Mouse (Mus musculus) hindbrain, embryonic 12.5 days (tissue): Measurements from ENCODE around the gene Usp32. TPM values are rescaled to one million over a fixed set of nuclear protein-coding genes. Genes with fewer than 3 reads are reported as not detected.

Experiments used
- ATAC-seq: fragments of 200-750 bp; cut with Nextera tagmentation; 2 replicates; pipeline ENCODE4 v1.8.0; 2017; ENCODE audit warnings: moderate TSS enrichment; ENCODE audit not compliant: low FRiP score
- H3K27ac ChIP-seq: fragments of 300-500 bp; sonication (generic); 2 replicates; pipeline ENCODE4 v1.5.1; 2016; ENCODE audit warnings: mild to moderate bottlenecking
- H3K27me3 ChIP-seq: fragments of 300-500 bp; sonication (generic); 2 replicates; pipeline ENCODE4 v1.6.1; 2016; ENCODE audit warnings: mild to moderate bottlenecking
- H3K36me3 ChIP-seq: fragments of 300-500 bp; sonication (generic); 2 replicates; pipeline ENCODE4 v1.6.1; 2016; ENCODE audit warnings: mild to moderate bottlenecking
- H3K4me1 ChIP-seq: fragments of 300-500 bp; sonication (generic); 2 replicates; pipeline ENCODE4 v1.6.1; 2016
- H3K4me2 ChIP-seq: fragments of 300-500 bp; sonication (generic); replicated peaks from 2 replicates; pipeline ENCODE4 v1.6.1; 2016; ENCODE audit warnings: mild to moderate bottlenecking
- H3K4me3 ChIP-seq: fragments of 300-500 bp; sonication (generic); 2 replicates; pipeline ENCODE4 v1.5.1; 2016; ENCODE audit warnings: mild to moderate bottlenecking
- H3K9ac ChIP-seq: fragments of 300-500 bp; sonication (generic); 2 replicates; pipeline ENCODE4 v1.6.1; 2016; ENCODE audit warnings: mild to moderate bottlenecking, moderate library complexity
- H3K9me3 ChIP-seq: fragments of 300-500 bp; sonication (generic); replicated peaks from 2 replicates; pipeline ENCODE4 v1.6.1; 2016; ENCODE audit warnings: mild to moderate bottlenecking
- whole genome bisulfite sequencing: fragments of 180-500 bp; shearing (Covaris S2); methylation state at CpG from one replicate; pipeline ENCODE4 v1.1.7; 2016; 5-methylcytosine and 5-hydroxymethylcytosine counted together
- polyA plus RNA-seq: library from polyadenylated mRNA; unstranded; fragments of >200 nt; fragmentation: Nextera tagmentation; extraction: Ambion mirVana; gene quantifications from 2 replicates; pipeline ENCODE4 v1.2.1, GENCODE M21; 2016

Usp32 gene
- polyA plus RNA-seq, 1 experiment from 2014 or later: 11.4 TPM

- no peaks in the 10 kb centered on the region for H3K27me3 ChIP-seq
- H3K27ac ChIP-seq: no peak overlapping the region
- ATAC-seq: no peak
- H3K9ac ChIP-seq: no peak overlapping the region
- H3K4me3 ChIP-seq: no peak overlapping the region
- WGBS: 85% methylated on average over 3 of the region's 3 CpGs
- peaks cover 4% of the 10 kb centered on the region; the same call in 1 of the 2 replicates for H3K36me3 ChIP-seq
- no peaks in the 10 kb centered on the region for H3K9me3 ChIP-seq
- no peaks in the 10 kb centered on the region for H3K4me1 ChIP-seq
- H3K4me2 ChIP-seq: no peak overlapping the region
These were observed 23.7 kb downstream of the Usp32 start for GRCm38 (mm10) chr11:85116084-85116844.

- Histone ChIP-seq H3K27ac (no peak overlapping the region), H3K9ac (no peak overlapping the region), H3K4me2 (no peak overlapping the region), H3K4me1 (no peaks in the 10 kb centered on the region), H3K27me3 (no peaks in the 10 kb centered on the region), H3K9me3 (no peaks in the 10 kb centered on the region), H3K36me3 (peaks cover 9% of the 10 kb centered on the region; the same call in 1 of the 2 replicates), H3K4me3 (no peak overlapping the region)
- no peak for ATAC-seq
These were observed 30.0 kb downstream of the Usp32 start for GRCm38 (mm10) chr11:85109957-85110356.

GRCm38 (mm10) chr11:85107217-85107616 lies 32.7 kb downstream of the Usp32 start:
- Histone ChIP-seq H3K27ac (no peak overlapping the region), H3K9me3 (no peaks in the 10 kb centered on the region), H3K4me1 (no peaks in the 10 kb centered on the region), H3K4me2 (no peak overlapping the region), H3K9ac (no peak overlapping the region), H3K4me3 (no peak overlapping the region), H3K36me3 (peaks cover 8% of the 10 kb centered on the region; the same call in 1 of the 2 replicates), H3K27me3 (no peaks in the 10 kb centered on the region)
- 96% methylated on average over 3 of the region's 3 CpGs for WGBS
- no peak for ATAC-seq

GRCm38 (mm10) chr11:85105836-85106235 lies 34.1 kb downstream of the Usp32 start:
- no peak overlapping the region for H3K27ac ChIP-seq
- no peak overlapping the region for H3K9ac ChIP-seq
- no peak overlapping the region for H3K4me3 ChIP-seq
- no peaks in the 10 kb centered on the region for H3K27me3 ChIP-seq
- H3K4me1 ChIP-seq: no peaks in the 10 kb centered on the region
- 94% methylated on average over 2 of the region's 2 CpGs for WGBS
- no peaks in the 10 kb centered on the region for H3K9me3 ChIP-seq
- H3K36me3 ChIP-seq: peaks cover 3% of the 10 kb centered on the region; the same call in 1 of the 2 replicates
- ATAC-seq: no peak
- H3K4me2 ChIP-seq: no peak overlapping the region

- no peak overlapping the region for H3K27ac ChIP-seq
- no peaks in the 10 kb centered on the region for H3K4me1 ChIP-seq
- H3K4me2 ChIP-seq: no peak overlapping the region
- 68% methylated on average over 2 of the region's 2 CpGs for WGBS
- no peak for ATAC-seq
- no peak overlapping the region for H3K9ac ChIP-seq
- no peaks in the 10 kb centered on the region for H3K9me3 ChIP-seq
- H3K36me3 ChIP-seq: peaks cover 3% of the 10 kb centered on the region; the same call in 1 of the 2 replicates
- no peak overlapping the region for H3K4me3 ChIP-seq
- H3K27me3 ChIP-seq: no peaks in the 10 kb centered on the region
These were observed 36.2 kb downstream of the Usp32 start for GRCm38 (mm10) chr11:85103763-85104162.

GRCm38 (mm10) chr11:85095116-85095515 lies 44.8 kb downstream of the Usp32 start:
- ATAC-seq: no peak
- H3K27ac ChIP-seq: no peak overlapping the region
- no peak overlapping the region for H3K4me2 ChIP-seq
- no peaks in the 10 kb centered on the region for H3K27me3 ChIP-seq
- H3K9ac ChIP-seq: no peak overlapping the region
- no peaks in the 10 kb centered on the region for H3K4me1 ChIP-seq
- H3K9me3 ChIP-seq: no peaks in the 10 kb centered on the region; the same call in 1 of the 2 replicates
- no peak overlapping the region for H3K4me3 ChIP-seq
- 58% methylated on average over 5 of the region's 5 CpGs for WGBS
- H3K36me3 ChIP-seq: 0 out of 2 replicates have a peak, but pooled peaks cover 3% of the 10 kb centered on the region

GRCm38 (mm10) chr11:85086253-85086652 lies 53.7 kb downstream of the Usp32 start:
- no peaks in the 10 kb centered on the region; the same call in 1 of the 2 replicates for H3K9me3 ChIP-seq
- H3K27me3 ChIP-seq: no peaks in the 10 kb centered on the region
- H3K4me3 ChIP-seq: no peak overlapping the region
- H3K36me3 ChIP-seq: peaks cover 7% of the 10 kb centered on the region
- no peaks in the 10 kb centered on the region for H3K4me1 ChIP-seq
- H3K27ac ChIP-seq: no peak overlapping the region
- H3K9ac ChIP-seq: no peak overlapping the region
- no peak overlapping the region for H3K4me2 ChIP-seq
- ATAC-seq: no peak

- H3K27me3 ChIP-seq: no peaks in the 10 kb centered on the region
- ATAC-seq: no peak
- no peak overlapping the region for H3K4me2 ChIP-seq
- no peak overlapping the region for H3K4me3 ChIP-seq
- no peaks in the 10 kb centered on the region for H3K4me1 ChIP-seq
- no peak overlapping the region for H3K27ac ChIP-seq
- WGBS: 96% methylated on average over 4 of the region's 4 CpGs
- no peaks in the 10 kb centered on the region for H3K9me3 ChIP-seq
- peaks cover 13% of the 10 kb centered on the region for H3K36me3 ChIP-seq
- H3K9ac ChIP-seq: no peak overlapping the region
These were observed 72.1 kb downstream of the Usp32 start for GRCm38 (mm10) chr11:85067871-85068270.

- no peak overlapping the region for H3K27ac ChIP-seq
- H3K36me3 ChIP-seq: no peaks in the 10 kb centered on the region
- H3K4me2 ChIP-seq: no peak overlapping the region
- 95% methylated on average over 4 of the region's 4 CpGs for WGBS
- H3K4me3 ChIP-seq: no peak overlapping the region
- no peak for ATAC-seq
- H3K9me3 ChIP-seq: no peaks in the 10 kb centered on the region
- H3K27me3 ChIP-seq: no peaks in the 10 kb centered on the region
- H3K9ac ChIP-seq: no peak overlapping the region
- no peaks in the 10 kb centered on the region for H3K4me1 ChIP-seq
These were observed 81.4 kb downstream of the Usp32 start for GRCm38 (mm10) chr11:85058562-85058961.

- no peak for ATAC-seq
- Histone ChIP-seq H3K36me3 (no peaks in the 10 kb centered on the region), H3K4me3 (no peak overlapping the region), H3K9me3 (no peaks in the 10 kb centered on the region), H3K27me3 (no peaks in the 10 kb centered on the region), H3K27ac (no peak overlapping the region), H3K9ac (no peak overlapping the region), H3K4me2 (no peak overlapping the region), H3K4me1 (no peaks in the 10 kb centered on the region)
- WGBS: 96% methylated on average over 1 of the region's 1 CpGs
These were observed 82.4 kb downstream of the Usp32 start for GRCm38 (mm10) chr11:85057544-85057943.

GRCm38 (mm10) chr11:85056901-85057300 lies 83.1 kb downstream of the Usp32 start:
- Histone ChIP-seq H3K27me3 (no peaks in the 10 kb centered on the region), H3K4me3 (no peak overlapping the region), H3K27ac (no peak overlapping the region), H3K9me3 (no peaks in the 10 kb centered on the region), H3K9ac (no peak overlapping the region), H3K4me1 (no peaks in the 10 kb centered on the region), H3K4me2 (no peak overlapping the region), H3K36me3 (no peaks in the 10 kb centered on the region)
- no peak for ATAC-seq
- WGBS: 83% methylated on average over 5 of the region's 5 CpGs

GRCm38 (mm10) chr11:85055561-85055960 lies 84.4 kb downstream of the Usp32 start:
- Histone ChIP-seq H3K27ac (no peak overlapping the region), H3K9ac (no peak overlapping the region), H3K4me1 (no peaks in the 10 kb centered on the region), H3K9me3 (no peaks in the 10 kb centered on the region), H3K4me3 (no peak overlapping the region), H3K27me3 (no peaks in the 10 kb centered on the region), H3K4me2 (no peak overlapping the region), H3K36me3 (no peaks in the 10 kb centered on the region)
- ATAC-seq: no peak
- WGBS: 91% methylated on average over 2 of the region's 2 CpGs

GRCm38 (mm10) chr11:85039256-85039655 lies 100.7 kb downstream of the Usp32 start:
- H3K4me2 ChIP-seq: no peak overlapping the region
- H3K4me1 ChIP-seq: no peaks in the 10 kb centered on the region
- 83% methylated on average over 3 of the region's 3 CpGs for WGBS
- H3K36me3 ChIP-seq: peaks cover 10% of the 10 kb centered on the region
- no peaks in the 10 kb centered on the region for H3K9me3 ChIP-seq
- ATAC-seq: no peak
- H3K27me3 ChIP-seq: no peaks in the 10 kb centered on the region
- H3K4me3 ChIP-seq: no peak overlapping the region
- no peak overlapping the region for H3K9ac ChIP-seq
- H3K27ac ChIP-seq: no peak overlapping the region
